Mouse (Mus musculus) thymus, postnatal 0 days (tissue): ENCODE measurements around the gene Hapln1. TPM values are rescaled to one million over a fixed set of nuclear protein-coding genes. Genes with fewer than 3 reads are reported as not detected.
A peak's percentile ranks its signal among the peaks of the same experiment; 100 is the strongest.

Experiments
- DNase-seq: peaks from one replicate; pipeline ENCODE4 v3.0.0-alpha.2; 2015; ENCODE audit warnings: low spot score
- polyA plus RNA-seq: library from polyadenylated mRNA; unstranded; fragments of >200 nt; fragmentation: Nextera tagmentation; extraction: Ambion mirVana; gene quantifications from 2 replicates; pipeline ENCODE4 v1.2.1, GENCODE M21; 2015

Hapln1 gene
- polyA plus RNA-seq, 1 experiment from 2014 or later, result 0.10 TPM

DNA sequence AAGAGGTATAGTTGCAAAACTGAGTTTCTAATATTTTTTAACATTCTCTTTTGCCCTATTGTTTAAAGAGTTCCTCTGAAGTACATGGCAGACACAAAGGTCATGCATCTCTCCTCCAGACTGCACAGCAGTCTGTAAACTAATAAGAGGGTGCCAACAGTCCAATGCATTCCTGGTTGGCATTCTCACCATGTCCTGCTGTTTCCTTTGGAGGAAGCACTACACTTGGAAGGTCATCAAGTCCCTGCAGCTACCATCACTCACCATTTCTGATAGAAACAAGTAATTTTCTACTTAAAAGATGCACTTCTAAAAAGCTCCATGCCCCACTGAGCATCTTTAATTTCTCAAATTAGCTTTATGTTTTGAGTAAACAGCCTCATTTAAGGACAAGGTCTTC, 57.8 kb downstream of the Hapln1 start:
- DNase-seq, result no peak

- no peak for DNase-seq
Observed at GRCm38 (mm10) chr13:89600466-89600865, 60.9 kb downstream of the Hapln1 start.

DNA sequence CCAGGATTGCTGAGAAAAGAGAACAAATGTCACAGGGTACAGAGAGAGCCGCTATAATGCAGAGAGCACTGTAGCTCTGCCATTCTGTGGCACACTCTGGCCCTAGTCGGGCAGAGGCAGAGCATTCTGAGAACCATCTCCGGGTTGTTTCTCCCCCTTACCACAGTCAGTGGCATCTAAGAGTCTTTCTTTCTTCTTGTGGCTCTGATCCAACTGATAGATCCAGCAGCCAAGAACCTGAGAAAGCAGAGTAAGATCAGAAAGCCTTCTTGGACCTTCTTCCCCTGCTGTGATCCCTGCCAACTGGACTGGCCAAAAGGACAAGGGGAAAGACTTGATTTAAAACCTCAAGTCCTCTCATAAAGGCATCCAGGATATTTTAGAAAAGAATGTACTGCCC, 63.7 kb downstream of the Hapln1 start:
- DNase-seq, result no peak

DNA sequence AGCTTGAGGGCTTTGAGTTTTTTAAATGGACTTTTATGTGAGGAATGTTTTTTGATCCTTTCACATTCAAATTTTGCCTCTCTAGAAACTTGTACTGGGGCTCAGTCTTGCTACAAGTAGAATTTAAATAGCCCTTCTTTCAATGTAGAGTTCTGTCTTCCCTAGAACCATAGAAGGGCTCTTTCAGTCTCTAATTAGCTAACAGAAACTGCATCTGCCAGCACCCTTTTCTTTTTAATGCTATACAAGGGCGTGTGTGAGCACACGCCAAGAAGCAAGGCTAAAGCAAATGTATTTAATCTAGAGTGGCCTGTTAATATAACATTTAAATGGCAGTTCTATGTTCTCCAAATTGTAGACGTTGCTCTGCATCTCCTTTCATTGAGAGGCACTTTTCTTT, 67.8 kb downstream of the Hapln1 start:
- no peak for DNase-seq

DNA sequence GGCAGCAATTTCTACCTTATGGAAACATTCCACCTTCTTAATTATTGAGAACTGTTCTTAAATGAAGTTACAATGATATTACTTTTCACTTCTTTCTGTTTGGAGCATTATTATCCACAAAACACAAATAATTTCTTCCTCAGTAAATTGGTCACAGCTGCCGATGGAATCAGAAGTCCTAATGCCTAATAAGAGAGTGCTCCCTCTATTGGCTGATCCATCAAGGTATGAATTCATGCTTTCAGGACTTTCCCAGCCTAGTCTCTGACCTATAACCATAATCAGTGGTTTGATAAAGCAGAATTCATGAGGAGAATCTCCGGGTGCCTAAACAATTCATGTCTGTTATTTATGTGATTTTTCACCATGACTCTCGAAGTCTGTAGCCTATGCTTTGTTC, 79.5 kb downstream of the Hapln1 start:
- no peak for DNase-seq

- DNase-seq, result peak; percentile 50
Observed at GRCm38 (mm10) chr13:89634137-89634683, 94.6 kb downstream of the Hapln1 start.

DNA sequence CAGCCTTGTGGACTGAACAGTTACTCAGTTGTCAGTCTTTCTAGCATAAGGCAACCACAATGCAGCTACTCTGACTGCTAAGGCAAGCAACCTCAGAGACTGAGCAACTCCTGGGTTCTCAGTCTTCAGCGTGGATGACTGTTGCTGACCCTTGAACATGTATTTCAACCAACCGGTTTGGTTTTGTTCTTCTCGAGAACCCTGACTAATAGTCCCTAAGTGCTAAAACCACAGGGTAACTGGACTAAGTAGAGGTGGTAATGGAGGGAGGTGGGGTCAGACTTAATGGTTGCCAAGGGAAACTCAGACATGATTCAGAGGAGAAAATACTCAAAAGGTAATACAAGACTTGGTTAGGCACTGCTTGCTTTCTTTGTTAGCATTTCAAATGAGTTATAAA, 97.4 kb downstream of the Hapln1 start:
- no peak for DNase-seq

- no peak for DNase-seq
Observed at GRCm38 (mm10) chr13:89645589-89645988, 106.0 kb downstream of the Hapln1 start.

DNA sequence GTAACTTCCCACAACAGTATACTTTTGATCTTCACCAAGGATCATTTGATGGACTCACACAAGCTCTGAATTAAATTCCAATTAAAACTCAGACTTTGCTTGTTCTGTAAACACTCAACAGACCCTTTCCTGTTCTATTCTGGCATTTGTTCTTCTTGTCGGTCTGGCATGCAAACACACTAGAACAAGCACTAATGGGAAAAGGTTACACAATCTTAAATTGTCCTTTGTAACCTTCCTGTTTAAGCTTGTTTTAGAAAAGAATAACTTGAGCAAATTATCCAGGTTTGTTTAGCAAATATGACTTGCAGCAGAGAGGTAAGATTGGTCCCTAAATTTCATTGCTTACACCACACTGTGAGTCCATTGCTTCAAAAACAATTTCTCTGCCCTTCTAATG, 113.2 kb downstream of the Hapln1 start:
- DNase-seq, result no peak

- no peak for DNase-seq
Observed at GRCm38 (mm10) chr13:89653279-89653678, 113.7 kb downstream of the Hapln1 start.

GRCm38 (mm10) chr13:89657046-89657445, 117.5 kb downstream of the Hapln1 start:
- DNase-seq, result no peak

Other genes with a start within 250 kb of the Hapln1 start
- 1.9 and 2.6 TPM in 2 replicates for gene Vcan, start 202.7 kb downstream of the Hapln1 start, polyA plus RNA-seq